Mouse (Mus musculus) kidney, adult 2 months (tissue): ENCODE results near the gene Pacrg. TPM values are rescaled to one million over a fixed set of nuclear protein-coding genes. Genes with fewer than 3 reads are reported as not detected.

Experiments
- DNase-seq: peaks from one replicate; pipeline ENCODE4 v3.0.0; 2021
- H3K27ac ChIP-seq: fragments of 200-500 bp; 2 replicates; pipeline ENCODE4 v1.5.1; 2012; ENCODE audit warnings: low read depth, low read length, control low read depth, inconsistent platforms; ENCODE audit not compliant: insufficient read depth
- H3K27me3 ChIP-seq: fragments of 200-500 bp; replicated peaks from 2 replicates; pipeline ENCODE4 v1.6.1; 2012; ENCODE audit warnings: mild to moderate bottlenecking, moderate library complexity, low read length, inconsistent platforms; ENCODE audit not compliant: control insufficient read depth, insufficient read depth
- H3K36me3 ChIP-seq: fragments of 200-500 bp; 2 replicates; pipeline ENCODE4 v1.6.1; 2012; ENCODE audit warnings: mild to moderate bottlenecking, moderate library complexity, low read length, inconsistent platforms; ENCODE audit not compliant: control insufficient read depth, insufficient read depth
- H3K4me1 ChIP-seq: fragments of 200-500 bp; 2 replicates; pipeline ENCODE4 v1.6.1; 2011; ENCODE audit warnings: low read length; ENCODE audit not compliant: control insufficient read depth, insufficient read depth
- H3K4me3 ChIP-seq: fragments of 200-500 bp; 2 replicates; pipeline ENCODE4 v1.5.1; 2011; ENCODE audit warnings: mild to moderate bottlenecking, low read depth, low read length, control low read depth; ENCODE audit not compliant: insufficient read depth
- CTCF ChIP-seq: fragments of 200-500 bp; conservative IDR thresholded peaks from 2 replicates; pipeline ENCODE4 v1.5.1; 2011; ENCODE audit warnings: low read depth, mild to moderate bottlenecking, control low read depth, low read length, moderate library complexity, mixed read lengths; ENCODE audit not compliant: insufficient read depth, insufficient read length
- POLR2A ChIP-seq: fragments of 200-500 bp; IDR thresholded peaks from one replicate; pipeline ENCODE4 v1.6.1; 2011; ENCODE audit warnings: low read depth, low read length, control low read depth
- WGBS: fragments of 180-500 bp; shearing (Covaris S2); methylation state at CpG from one replicate; pipeline ENCODE4 v1.1.7; 2018; 5-methylcytosine and 5-hydroxymethylcytosine counted together
- polyA plus RNA-seq: library from polyadenylated mRNA; depleted of rRNA; stranded (reverse); fragments of >200 nt; gene quantifications from 2 replicates; pipeline ENCODE4 v1.2.3, GENCODE M21; 2012

Pacrg gene
- polyA plus RNA-seq, 1 experiment = 2.7 TPM

- TF ChIP-seq CTCF = peak; percentile 55; the same call in 1 of the 2 replicates
- TF ChIP-seq POLR2A = no peak
- 45% methylated on average over 8 of the region's 8 CpGs for WGBS
- peak; percentile 40 for DNase-seq
- no peaks in the 10 kb centered on the region for H3K27me3 ChIP-seq
- no peak overlapping the region for H3K27ac ChIP-seq
- no peaks in the 10 kb centered on the region for H3K4me1 ChIP-seq
- no peaks in the 10 kb centered on the region for H3K36me3 ChIP-seq
- no peak overlapping the region for H3K4me3 ChIP-seq
Measured at GRCm38 (mm10) chr17:10531024-10531423, 309.1 kb downstream of the Pacrg start.

- Histone ChIP-seq H3K27ac (no peak overlapping the region), H3K4me1 (no peaks in the 10 kb centered on the region), H3K4me3 (no peak overlapping the region), H3K27me3 (no peaks in the 10 kb centered on the region), H3K36me3 (no peaks in the 10 kb centered on the region)
- no peak for DNase-seq
- WGBS = 44% methylated on average over 3 of the region's 3 CpGs
- no peak for TF ChIP-seq CTCF
- no peak for TF ChIP-seq POLR2A
Measured at GRCm38 (mm10) chr17:10529329-10529955, 310.7 kb downstream of the Pacrg start.

GRCm38 (mm10) chr17:10521282-10521681, 318.8 kb downstream of the Pacrg start:
- Histone ChIP-seq H3K27me3 (no peaks in the 10 kb centered on the region), H3K4me1 (no peaks in the 10 kb centered on the region), H3K27ac (no peak overlapping the region), H3K4me3 (no peak overlapping the region), H3K36me3 (no peaks in the 10 kb centered on the region)
- DNase-seq = no peak
- TF ChIP-seq POLR2A = no peak
- no peak for TF ChIP-seq CTCF
- WGBS = 90% methylated on average over 7 of the region's 7 CpGs

GRCm38 (mm10) chr17:10519506-10520155, 320.5 kb downstream of the Pacrg start:
- H3K4me1 ChIP-seq = no peaks in the 10 kb centered on the region
- no peaks in the 10 kb centered on the region for H3K27me3 ChIP-seq
- H3K4me3 ChIP-seq = no peak overlapping the region
- TF ChIP-seq POLR2A (no peak), CTCF (no peak)
- no peaks in the 10 kb centered on the region for H3K36me3 ChIP-seq
- DNase-seq = no peak
- H3K27ac ChIP-seq = no peak overlapping the region
- 56% methylated on average over 11 of the region's 11 CpGs for WGBS

- H3K4me3 ChIP-seq = no peak overlapping the region
- H3K36me3 ChIP-seq = no peaks in the 10 kb centered on the region
- no peak for TF ChIP-seq POLR2A
- no peak for TF ChIP-seq CTCF
- 30% methylated on average over 6 of the region's 6 CpGs for WGBS
- no peak for DNase-seq
- no peak overlapping the region for H3K27ac ChIP-seq
- H3K27me3 ChIP-seq = no peaks in the 10 kb centered on the region
- H3K4me1 ChIP-seq = peaks cover 4% of the 10 kb centered on the region
Measured at GRCm38 (mm10) chr17:10514812-10515211, 325.3 kb downstream of the Pacrg start.

GRCm38 (mm10) chr17:10510913-10511759, 329.0 kb downstream of the Pacrg start:
- peak; percentile 57 for DNase-seq
- Histone ChIP-seq H3K27me3 (no peaks in the 10 kb centered on the region), H3K4me1 (peaks cover 4% of the 10 kb centered on the region), H3K36me3 (no peaks in the 10 kb centered on the region), H3K27ac (peak overlapping the region; percentile 56; the same call in 1 of the 2 replicates), H3K4me3 (no peak overlapping the region)
- 64% methylated on average over 10 of the region's 10 CpGs for WGBS
- TF ChIP-seq POLR2A (no peak), CTCF (no peak)

- H3K27ac ChIP-seq = no peak overlapping the region
- no peaks in the 10 kb centered on the region for H3K36me3 ChIP-seq
- H3K4me3 ChIP-seq = no peak overlapping the region
- H3K27me3 ChIP-seq = no peaks in the 10 kb centered on the region
- peaks cover 4% of the 10 kb centered on the region for H3K4me1 ChIP-seq
- no peak for DNase-seq
- WGBS = 68% methylated on average over 5 of the region's 5 CpGs
- TF ChIP-seq POLR2A = no peak
- no peak for TF ChIP-seq CTCF
Measured at GRCm38 (mm10) chr17:10510467-10510866, 329.6 kb downstream of the Pacrg start.
